10 mouse cellular contexts compared by ENCODE assay signal in genomic region chr4:13408196-13408640, GRCm38 (mm10).
DNase-seq lines count a peak whose midpoint lies in the region; ATAC-seq lines count a peak whose summit lies in the region.
"Had no signal": no experiment of that assay in that cellular context is flagged by ENCODE, and none has a peak within 500 bp of the region (broad histone marks: within the 10 kb centered on the region; RNA-seq: fewer than 3 reads in every experiment).

No protein-coding gene starts in this region.

- H3K36me3 ChIP-seq in heart, embryonic 11.5 days (ENCODE audit: control insufficient read depth, insufficient read depth, low read length): no peaks in the 10 kb centered on the region
- H3K36me3 ChIP-seq in hindbrain, embryonic 16.5 days (ENCODE audit: control insufficient read depth, insufficient read depth, low read length): no peaks in the 10 kb centered on the region
- H3K36me3 ChIP-seq in neural tube, embryonic 11.5 days (ENCODE audit: control insufficient read depth, insufficient read depth, low read length): no peaks in the 10 kb centered on the region

- no peak for DNase-seq in heart, postnatal 25 days (ENCODE audit: low spot score)
- DNase-seq in embryo, embryonic 9.5 days (ENCODE audit: extremely low spot score): peak; percentile 12
- peak; percentile 63 for DNase-seq in neural tube, embryonic 11.5 days (ENCODE audit: low spot score)
- no peak for DNase-seq in thymus, adult 18-20 months
- no peak for DNase-seq in kidney, postnatal 14 days
- DNase-seq in urinary bladder, adult 2 months (ENCODE audit: low spot score): no peak

- no peak overlapping the region for H3K9ac ChIP-seq in heart, embryonic 11.5 days (ENCODE audit: low read depth, low read length)
- H3K9ac ChIP-seq in hindbrain, embryonic 16.5 days (ENCODE audit: low read depth, low read length): no peak overlapping the region
- no peak overlapping the region for H3K9ac ChIP-seq in neural tube, embryonic 11.5 days (ENCODE audit: low read length)

- WGBS in heart, embryonic 11.5 days (ENCODE audit: insufficient replicate concordance): 43% methylated on average over 9 of the region's 9 CpGs
- 23% methylated on average over 9 of the region's 9 CpGs for WGBS in hindbrain, embryonic 16.5 days
- WGBS in neural tube, embryonic 11.5 days: 47% methylated on average over 9 of the region's 9 CpGs

- H3K4me3 ChIP-seq in heart, embryonic 11.5 days (ENCODE audit: low read depth, low read length): no peak overlapping the region
- no peak overlapping the region for H3K4me3 ChIP-seq in hindbrain, embryonic 16.5 days (ENCODE audit: low read length)
- H3K4me3 ChIP-seq in neural tube, embryonic 11.5 days (ENCODE audit: low read depth, low read length): no peak overlapping the region
- H3K4me3 ChIP-seq: megakaryocyte, embryonic 14.5 days had no signal

- no peaks in the 10 kb centered on the region for H3K4me1 ChIP-seq in heart, embryonic 11.5 days (ENCODE audit: control insufficient read depth, insufficient read depth, low read length)
- peaks cover 12% of the 10 kb centered on the region for H3K4me1 ChIP-seq in hindbrain, embryonic 16.5 days (ENCODE audit: control insufficient read depth, insufficient read depth, low read depth, low read length)
- 0 out of 2 replicates have a peak, but pooled peaks cover 5% of the 10 kb centered on the region for H3K4me1 ChIP-seq in neural tube, embryonic 11.5 days (ENCODE audit: control insufficient read depth, insufficient read depth, low read length)

- ATAC-seq in heart, embryonic 11.5 days (replicated peaks; ENCODE audit: insufficient number of reproducible peaks, low FRiP score, low TSS enrichment): no peak
- ATAC-seq in hindbrain, embryonic 16.5 days: peak; percentile 60
- ATAC-seq in neural tube, embryonic 11.5 days (ENCODE audit: insufficient read depth, low FRiP score, low TSS enrichment): peak; percentile 50; the same call in 1 of the 2 replicates
- ATAC-seq: intestine, postnatal 0 days had no signal

- no peaks in the 10 kb centered on the region for H3K9me3 ChIP-seq in heart, embryonic 11.5 days (replicated peaks; ENCODE audit: control insufficient read depth, low read length)
- no peaks in the 10 kb centered on the region for H3K9me3 ChIP-seq in hindbrain, embryonic 16.5 days (ENCODE audit: control insufficient read depth, low read length)
- no peaks in the 10 kb centered on the region for H3K9me3 ChIP-seq in neural tube, embryonic 11.5 days (ENCODE audit: control insufficient read depth, low read length)
- H3K9me3 ChIP-seq: megakaryocyte, embryonic 14.5 days had no signal

- H3K27me3 ChIP-seq in heart, embryonic 11.5 days (ENCODE audit: control insufficient read depth, insufficient read depth, low read length): no peaks in the 10 kb centered on the region
- no peaks in the 10 kb centered on the region for H3K27me3 ChIP-seq in hindbrain, embryonic 16.5 days (replicated peaks; ENCODE audit: control insufficient read depth, insufficient read depth, low read length)
- no peaks in the 10 kb centered on the region for H3K27me3 ChIP-seq in neural tube, embryonic 11.5 days (ENCODE audit: control insufficient read depth, insufficient read depth, low read length)
- H3K27me3 ChIP-seq: megakaryocyte, embryonic 14.5 days had no signal

- H3K4me2 ChIP-seq in heart, embryonic 11.5 days: peak overlapping the region; percentile 31; the same call in 1 of the 2 replicates
- H3K4me2 ChIP-seq in hindbrain, embryonic 16.5 days (ENCODE audit: low read length): peak overlapping the region; percentile 47
- H3K4me2 ChIP-seq in neural tube, embryonic 11.5 days (ENCODE audit: low read depth): no peak overlapping the region

- intact Hi-C loops in heart, postnatal 25 days (cut with DNase I): no loop called here

- no peak overlapping the region for H3K27ac ChIP-seq in heart, embryonic 11.5 days (ENCODE audit: low read depth, low read length)
- peak overlapping the region; percentile 67 for H3K27ac ChIP-seq in hindbrain, embryonic 16.5 days (ENCODE audit: low read depth, low read length)
- peak overlapping the region; percentile 50; the same call in 1 of the 2 replicates for H3K27ac ChIP-seq in neural tube, embryonic 11.5 days (ENCODE audit: low read depth, low read length)

Comparison
In these comparisons a context has a peak if more than half of its experiments do, and no peak if none do; other contexts are left out.
1. DNase-seq: peak in embryo, embryonic 9.5 days (single experiment) and neural tube, embryonic 11.5 days (single experiment); none in heart, postnatal 25 days (single experiment), thymus, adult 18-20 months (0 of 2), kidney, postnatal 14 days (single experiment) and urinary bladder, adult 2 months (single experiment).